Mouse (Mus musculus) CH12.LX (cell line): ENCODE measurements around the gene Mid1. TPM values are rescaled to one million over a fixed set of nuclear protein-coding genes. Genes with fewer than 3 reads are reported as not detected.
"Not testable (repeated sequence)": the region's sequence is repeated elsewhere in the genome, so short reads cannot be mapped to it uniquely, and the experiment has no call there.

Source experiments
- DNase-seq: peaks from one replicate; pipeline ENCODE4 v3.0.0-alpha.2; 2013; ENCODE audit errors: extremely low read depth
- H3K27ac ChIP-seq: 2 replicates; pipeline ENCODE4 v1.5.1; 2012; ENCODE audit warnings: low read depth, mild to moderate bottlenecking, control low read depth, moderate library complexity; ENCODE audit not compliant: insufficient read depth
- H3K27me3 ChIP-seq: replicated peaks from 2 replicates; pipeline ENCODE3; 2012; ENCODE audit warnings: inconsistent platforms
- H3K36me3 ChIP-seq, 2 experiments: replicated peaks in 1 of 2; 2 replicates each; pipeline versions ENCODE3 to v1.6.1; 2012; ENCODE audit warnings: inconsistent platforms in 1 of 2, low read length in 1 of 2, mild to moderate bottlenecking in 1 of 2, mixed read lengths in 1 of 2, moderate library complexity in 1 of 2; ENCODE audit not compliant: control insufficient read depth in 1 of 2, insufficient read depth in 1 of 2
- H3K4me1 ChIP-seq, 2 experiments: 2 replicates each; pipeline ENCODE4 v1.6.1; 2012; ENCODE audit warnings: inconsistent platforms in 1 of 2, moderate library complexity in 1 of 2; ENCODE audit not compliant: insufficient read depth in 2 of 2, control insufficient read depth in 1 of 2
- H3K4me2 ChIP-seq: 2 replicates; pipeline ENCODE4 v1.6.1; 2012; ENCODE audit warnings: low read depth, mild to moderate bottlenecking, control low read depth; ENCODE audit not compliant: poor library complexity, insufficient read depth, severe bottlenecking
- H3K4me3 ChIP-seq, 3 experiments: fragments of 150-350 bp in 1 of 3; sonication (generic) in 1 of 3; replicated peaks in 1 of 3; 2 replicates each; pipeline versions ENCODE3 to v1.5.1; 2011 to 2012; ENCODE audit warnings: low read depth in 2 of 3, low read length in 2 of 3, mild to moderate bottlenecking in 2 of 3, moderate library complexity in 2 of 3, control low read depth in 1 of 3, improper control_type of control experiment in 1 of 3, inconsistent platforms in 1 of 3, mixed read lengths in 1 of 3; ENCODE audit not compliant: poor library complexity in 1 of 3
- H3K79me2 ChIP-seq: replicated peaks from 2 replicates; pipeline ENCODE4 v1.6.1; 2012; ENCODE audit warnings: mild to moderate bottlenecking, moderate library complexity; ENCODE audit not compliant: control insufficient read depth, poor library complexity, insufficient read depth, severe bottlenecking; ENCODE audit errors: extremely low read depth
- H3K9ac ChIP-seq: 2 replicates; pipeline ENCODE4 v1.6.1; 2012; ENCODE audit warnings: low read depth, mild to moderate bottlenecking, control low read depth, moderate library complexity; ENCODE audit not compliant: insufficient read depth
- H3K9me3 ChIP-seq: replicated peaks from 2 replicates; pipeline ENCODE3; 2012; ENCODE audit warnings: low read length, inconsistent platforms, mixed read lengths
- dilution Hi-C: fragments of 300-500 bp; cut with MboI; formaldehyde crosslinking; loops from 2 replicates; pipeline ENCODE4 v1.14.3; 2020; ENCODE audit warnings: low sequenced_read_pairs; ENCODE audit not compliant: extremely low pct_unique_long_range_greater_than_20kb, extremely low pct_ligation_motif_present
- in situ Hi-C: fragments of 300-500 bp; cut with MboI; formaldehyde crosslinking; loops from 3 replicates; pipeline ENCODE4 v1.14.3; 2019; ENCODE audit warnings: low sequenced_read_pairs, low pct_ligation_motif_present, low pct_unique_long_range_greater_than_20kb, mixed read lengths
- polyA plus RNA-seq: library from polyadenylated mRNA; unstranded; fragments of >175 nt; gene quantifications from 2 replicates; pipeline ENCODE4 v1.2.1, GENCODE M21; 2012; ENCODE audit warnings: low read depth; ENCODE audit not compliant: insufficient read length
- total RNA-seq, 2 experiments: library from RNA; depleted of rRNA; stranded (reverse); fragments of 300-350 nt in 1 of 2; fragments of >200 nt in 1 of 2; gene quantifications; 2 replicates each; pipeline ENCODE4 v1.2.3; 2012 to 2014

Mid1 gene
- total and polyA plus RNA-seq, 3 experiments = 3.3 to 15.0 (median 6.2) TPM

DNA sequence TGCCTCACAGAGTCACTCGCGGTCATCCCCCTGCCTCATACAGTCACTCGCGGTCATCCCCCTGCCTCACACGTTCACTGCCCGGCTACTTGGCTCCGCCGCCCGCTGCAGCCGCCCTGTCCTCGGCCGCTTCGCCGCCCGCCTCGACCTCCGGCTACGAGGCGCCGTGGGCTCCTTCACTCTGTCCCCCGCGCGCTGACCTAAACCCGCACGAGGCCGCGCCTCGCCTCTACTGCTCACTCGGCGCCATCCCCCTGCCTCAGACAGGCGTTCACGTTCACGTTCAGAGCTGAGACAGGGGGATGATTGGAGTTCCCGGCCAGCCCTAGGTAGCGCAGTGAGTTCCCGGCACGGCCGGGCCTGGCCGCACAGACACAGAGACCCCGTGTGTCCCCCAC is 312.5 kb downstream of the Mid1 start:
- Histone ChIP-seq H3K9me3 (peaks cover 27% of the 10 kb centered on the region), H3K4me1 (peaks cover 17 to 26% of the 10 kb centered on the region in 2 experiments), H3K9ac (peak overlapping the region; percentile 38), H3K27ac (peak overlapping the region; percentile 53), H3K4me3 (peak overlapping the region; percentile 51 to 89 (median 58)), H3K4me2 (peak overlapping the region; percentile 77), H3K36me3 (peaks cover 8 to 24% of the 10 kb centered on the region in 2 experiments)
- dilution Hi-C loops, in situ Hi-C loops, H3K27me3 ChIP-seq, H3K79me2 ChIP-seq, DNase-seq: not testable (repeated sequence)

- dilution Hi-C loops, H3K27me3 ChIP-seq, in situ Hi-C loops, H3K79me2 ChIP-seq: not testable (repeated sequence)
- Histone ChIP-seq H3K4me1 (peaks cover 17 to 25% of the 10 kb centered on the region in 2 experiments), H3K36me3 (peaks cover 8 to 26% of the 10 kb centered on the region in 2 experiments), H3K4me2 (peak overlapping the region; percentile 77), H3K4me3 (peak overlapping the region; percentile 51 to 89 (median 58)), H3K27ac (peak overlapping the region; percentile 53), H3K9me3 (peaks cover 26% of the 10 kb centered on the region), H3K9ac (peak overlapping the region; percentile 38)
- DNase-seq = peak; percentile 100
Observed at GRCm38 (mm10) chrX:169997854-169998456, 313.0 kb downstream of the Mid1 start.

DNA sequence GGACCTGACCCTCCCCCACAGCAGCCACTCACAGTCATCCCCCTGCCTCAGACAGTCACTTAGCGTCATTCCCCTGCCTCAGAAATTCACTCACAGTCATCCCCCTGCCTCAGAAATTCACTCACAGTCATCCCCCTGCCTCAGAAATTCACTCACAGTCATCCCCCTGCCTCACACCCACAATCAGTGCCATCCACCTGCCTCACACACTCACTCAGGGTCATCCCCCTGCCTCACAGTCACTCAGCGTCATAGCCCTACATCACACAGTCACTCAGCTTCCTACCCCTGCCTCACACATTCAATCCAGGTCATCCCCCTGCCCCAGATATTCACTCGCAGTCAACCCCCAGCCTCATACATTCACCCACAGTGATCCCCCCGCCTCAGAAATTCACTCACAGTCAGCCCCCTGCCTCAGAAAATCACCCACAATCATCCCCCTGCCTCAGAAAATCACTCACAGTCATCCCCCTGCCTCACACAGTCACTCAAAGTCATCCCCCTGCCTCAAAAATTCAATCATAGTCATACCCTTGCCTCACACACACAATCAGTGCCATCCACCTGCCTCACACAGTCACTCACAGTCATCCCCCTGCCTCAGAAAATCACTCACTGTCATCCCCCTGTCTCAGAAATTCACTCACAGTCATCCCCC is 313.7 kb downstream of the Mid1 start:
- Histone ChIP-seq H3K9ac (peak overlapping the region; percentile 3; the same call in 1 of the 2 replicates), H3K36me3 (peaks cover 8 to 25% of the 10 kb centered on the region in 2 experiments), H3K9me3 (peaks cover 24% of the 10 kb centered on the region), H3K4me3 (peak overlapping the region in 2 of 3 experiments; percentile 0 to 6), H3K4me2 (peak overlapping the region; percentile 37), H3K4me1 (peaks cover 17 to 25% of the 10 kb centered on the region in 2 experiments), H3K27ac (peak overlapping the region; percentile 26)
- dilution Hi-C loops, H3K79me2 ChIP-seq, in situ Hi-C loops, DNase-seq, H3K27me3 ChIP-seq: not testable (repeated sequence)

DNA sequence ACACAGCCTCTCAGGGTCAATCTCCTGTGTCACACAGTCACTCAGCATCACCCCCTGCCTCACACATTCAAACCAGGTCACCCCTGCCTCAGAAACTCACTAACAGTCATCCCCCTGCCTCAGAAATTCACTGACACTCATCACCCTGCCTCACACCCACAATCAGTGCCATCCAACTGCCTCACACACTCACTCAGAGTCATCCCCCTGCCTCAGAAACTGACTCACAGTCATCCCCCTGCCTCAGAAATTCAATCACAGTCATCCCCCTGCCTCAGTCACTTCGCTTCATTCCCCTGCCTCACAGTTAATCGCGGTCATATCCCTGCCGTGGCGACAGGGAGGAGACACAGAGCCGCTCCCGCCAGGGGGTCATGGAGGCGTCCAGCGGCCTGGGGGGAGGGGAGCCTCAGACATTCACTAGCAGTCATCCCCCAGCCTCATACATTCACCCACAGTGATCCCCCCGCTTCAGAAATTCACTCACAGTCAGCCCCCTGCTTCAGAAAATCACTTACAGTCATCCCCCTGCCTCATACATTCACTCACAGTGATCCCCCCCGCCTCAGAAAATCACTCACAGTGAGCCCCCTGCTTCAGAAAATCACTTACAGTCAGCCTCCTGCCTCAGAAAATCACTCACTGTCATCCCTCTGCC is 314.4 kb downstream of the Mid1 start:
- H3K9ac ChIP-seq, H3K79me2 ChIP-seq, H3K27ac ChIP-seq, H3K4me2 ChIP-seq, DNase-seq, dilution Hi-C loops, H3K27me3 ChIP-seq, in situ Hi-C loops: not testable (repeated sequence)
- H3K9me3 ChIP-seq = peaks cover 18% of the 10 kb centered on the region
- peaks cover 9 to 20% of the 10 kb centered on the region in 2 experiments for H3K36me3 ChIP-seq
- H3K4me3 ChIP-seq = peak overlapping the region in 1 of 3 experiments; percentile 0
- H3K4me1 ChIP-seq = peaks cover 17 to 25% of the 10 kb centered on the region in 2 experiments

DNA sequence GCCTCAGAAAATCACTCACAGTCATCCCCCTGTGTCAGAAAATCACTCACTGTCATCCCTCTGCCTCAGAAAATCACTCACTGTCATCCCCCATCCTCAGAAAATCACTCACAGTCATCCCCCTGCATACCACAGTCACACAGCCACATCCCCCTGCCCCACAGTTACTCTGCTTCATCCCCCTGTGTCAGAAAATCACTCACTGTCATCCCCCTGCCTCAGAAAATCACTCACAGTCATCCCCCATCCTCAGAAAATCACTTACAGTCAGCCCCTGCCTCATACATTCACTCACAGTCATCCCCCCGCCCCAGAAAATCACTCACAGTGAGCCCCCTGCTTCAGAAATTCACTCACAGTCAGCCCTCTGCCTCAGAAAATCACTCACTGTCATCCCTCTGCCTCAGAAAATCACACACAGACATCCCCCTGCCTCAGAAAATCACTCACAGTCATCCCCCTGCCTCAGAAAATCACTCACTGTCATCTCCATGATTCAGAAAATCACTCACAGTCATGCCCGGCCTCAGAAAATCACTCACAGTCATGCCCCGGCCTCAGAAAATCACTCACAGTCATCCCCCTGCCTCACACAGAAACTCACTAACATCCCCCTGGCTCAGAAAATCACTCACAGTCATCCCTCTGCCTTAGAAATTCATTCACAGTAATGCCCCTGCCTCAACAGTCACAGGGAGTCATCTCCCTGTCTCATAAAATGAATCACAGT is 315.1 kb downstream of the Mid1 start:
- in situ Hi-C loops = not testable (repeated sequence)

More for the DNA sequence above, 315.1 kb downstream of the Mid1 start:
- Histone ChIP-seq H3K36me3 (peaks cover 11 to 21% of the 10 kb centered on the region in 2 experiments), H3K9me3 (peaks cover 19% of the 10 kb centered on the region), H3K4me1 (peaks cover 17 to 25% of the 10 kb centered on the region in 2 experiments)
- H3K4me2 ChIP-seq, H3K27ac ChIP-seq, H3K9ac ChIP-seq, DNase-seq, H3K4me3 ChIP-seq, H3K79me2 ChIP-seq, dilution Hi-C loops, H3K27me3 ChIP-seq: not testable (repeated sequence)
